1 mouse cellular context compared by ENCODE assay signal in the genomic region with DNA sequence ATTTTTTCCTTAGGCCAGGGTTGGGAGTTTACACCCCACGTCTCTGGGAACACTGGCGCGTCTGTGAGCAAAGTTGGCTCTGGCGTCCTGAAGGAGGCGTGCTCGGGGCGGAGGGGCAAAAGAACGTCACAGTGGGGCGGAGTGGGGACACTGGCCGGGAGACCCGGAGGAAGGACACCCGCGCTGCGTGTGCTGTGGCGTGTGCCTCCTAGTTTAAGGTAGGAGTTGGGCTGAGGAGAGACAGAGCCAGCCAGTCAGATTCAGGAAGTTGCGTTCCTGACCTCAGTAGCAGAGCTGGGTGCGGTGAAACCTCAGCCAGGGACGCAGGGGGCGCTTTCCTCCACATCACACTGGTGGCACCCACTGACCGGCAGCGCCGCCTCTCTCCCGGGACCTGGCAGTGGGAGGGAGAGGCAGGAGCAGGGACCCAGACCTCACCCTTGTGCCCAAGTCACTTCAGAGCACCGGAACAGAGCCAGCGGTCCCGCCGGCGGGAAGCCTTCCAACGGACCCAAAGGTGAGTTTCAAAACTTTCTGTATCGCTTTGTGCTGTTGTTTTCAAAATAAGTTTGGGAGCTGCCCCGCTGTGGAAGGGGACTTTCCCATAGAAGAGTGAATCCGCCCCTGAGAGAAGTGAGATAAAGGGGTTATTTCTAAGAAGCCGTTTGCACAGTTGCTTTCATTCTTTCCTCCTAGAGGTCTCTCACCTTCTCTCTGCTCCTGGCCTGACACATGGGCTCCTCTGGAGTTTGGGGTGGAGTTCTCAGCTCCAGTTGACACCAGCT.
A peak's percentile ranks its signal among the peaks of the same experiment; 100 is the strongest.
TF ChIP-seq lines count a peak whose summit lies in the region.

A gene (plus strand): TSS at position 146 of the 785 bp plus-strand sequence.

TF ChIP-seq in CH12.LX, 34 proteins besides CTCF, POLR2A, EP300 and RAD21 (continued from another document):
- peak; percentile 89 for TF ChIP-seq TBP (conservative IDR thresholded peaks at IDR 0.05; ENCODE audit: low read depth, low read length)
- TF ChIP-seq NRF1 (IDR thresholded peaks at IDR 0.05; ENCODE audit: low read depth, low read length): 0 out of 2 replicates have a peak, but pooled peaks have one; percentile 27
- TF ChIP-seq KAT2A (IDR thresholded peaks at IDR 0.05; ENCODE audit: insufficient replicate concordance, low read length): no peak
- no peak; the same call in 1 of the 2 replicates for TF ChIP-seq CHD2 (IDR thresholded peaks at IDR 0.05; ENCODE audit: low read length)
- peak; percentile 81; the same call in 1 of the 2 replicates for TF ChIP-seq CHD1 (IDR thresholded peaks at IDR 0.05; ENCODE audit: low read depth, low read length)
- peak; percentile 42 for TF ChIP-seq SMC3 (IDR thresholded peaks at IDR 0.05; ENCODE audit: low read depth, low read length)
- TF ChIP-seq ETS1 (conservative IDR thresholded peaks at IDR 0.05; ENCODE audit: low read depth, low read length): peak; percentile 48
- TF ChIP-seq UBTF (IDR thresholded peaks at IDR 0.05; ENCODE audit: low read depth, low read length): peak; percentile 51; the same call in 1 of the 2 replicates
- peak; percentile 61; the same call in 1 of the 2 replicates for TF ChIP-seq MYC (IDR thresholded peaks at IDR 0.05; ENCODE audit: low read depth, low read length)
- peak; percentile 32; the same call in 1 of the 2 replicates for TF ChIP-seq HCFC1 (IDR thresholded peaks at IDR 0.05; ENCODE audit: low read depth, low read length)
- TF ChIP-seq BHLHE40 (IDR thresholded peaks at IDR 0.05; ENCODE audit: low read depth, low read length): peak; percentile 58
- no peak for TF ChIP-seq ZNF384 (IDR thresholded peaks at IDR 0.05; ENCODE audit: low read depth, low read length)
